Comparison of ENCODE assay signal across 21 mouse cellular contexts in genomic region chr16:44018986-44019548, GRCm38 (mm10). TPM values are rescaled to one million over a fixed set of nuclear protein-coding genes. Genes with fewer than 3 reads are reported as not detected.
A peak's percentile ranks its signal among the peaks of the same experiment; 100 is the strongest.
DNase-seq lines count a peak whose midpoint lies in the region; ATAC-seq and TF ChIP-seq lines count a peak whose summit lies in the region.
"Had no signal": no experiment of that assay in that cellular context is flagged by ENCODE, and none has a peak within 500 bp of the region (broad histone marks: within the 10 kb centered on the region; RNA-seq: fewer than 3 reads in every experiment).

No protein-coding gene starts in this region.

- H3K27ac ChIP-seq in heart, embryonic 13.5 days (replicated peaks), result peak overlapping the region; percentile 73
- no peak overlapping the region for H3K27ac ChIP-seq in lung, embryonic 16.5 days (ENCODE audit: low read length)
- peak overlapping the region; percentile 88 for H3K27ac ChIP-seq in liver, embryonic 12.5 days
- no peak overlapping the region for H3K27ac ChIP-seq in stomach, postnatal 0 days (replicated peaks)
- H3K27ac ChIP-seq: embryonic facial prominence, embryonic 10.5 days; forebrain, embryonic 15.5 days; left cerebral cortex, adult 2 months; limb, embryonic 10.5 days had no signal

- TF ChIP-seq CTCF in stomach, postnatal 0 days (IDR thresholded peaks at IDR 0.05; ENCODE audit: low read depth), result no peak

- H3K36me3 ChIP-seq in heart, embryonic 13.5 days, result no peaks in the 10 kb centered on the region
- H3K36me3 ChIP-seq in lung, embryonic 16.5 days (ENCODE audit: control insufficient read depth, insufficient read depth, low read length), result no peaks in the 10 kb centered on the region
- H3K36me3 ChIP-seq in liver, embryonic 12.5 days, result no peaks in the 10 kb centered on the region
- H3K36me3 ChIP-seq in stomach, postnatal 0 days (ENCODE audit: control insufficient read depth, insufficient read depth, low read length), result no peaks in the 10 kb centered on the region
- H3K36me3 ChIP-seq: embryonic facial prominence, embryonic 10.5 days; forebrain, embryonic 15.5 days; limb, embryonic 10.5 days had no signal

- ATAC-seq in heart, embryonic 13.5 days (ENCODE audit: extremely low read depth, insufficient number of reproducible peaks, low FRiP score, low TSS enrichment), result no peak
- peak; percentile 51; the same call in 1 of the 2 replicates for ATAC-seq in lung, embryonic 16.5 days (ENCODE audit: low read depth)
- ATAC-seq in liver, embryonic 12.5 days, result no peak
- peak; percentile 25; the same call in 1 of the 2 replicates for ATAC-seq in megakaryocyte-erythroid progenitor cell, adult 5-6 weeks (replicated peaks; ENCODE audit: low FRiP score, low TSS enrichment, poor library complexity, severe bottlenecking)
- ATAC-seq in CD4-positive, CD25-positive, alpha-beta regulatory T cell, adult 4 months, result no peak
- no peak for ATAC-seq in stomach, postnatal 0 days (ENCODE audit: low FRiP score, low TSS enrichment)
- ATAC-seq: forebrain, embryonic 15.5 days; hindbrain, embryonic 16.5 days had no signal

- DNase-seq in heart, adult 18-20 months, result no peak
- DNase-seq in lung, postnatal 4 days, result no peak
- DNase-seq in stomach, postnatal 0 days (ENCODE audit: low spot score), result no peak
- DNase-seq: adrenal gland, adult 2 months; cerebellum, adult 2 months; gastrocnemius, postnatal 25 days; kidney, postnatal 36 days; layer of hippocampus, adult 9-11 months; lung, adult 18-20 months; right cerebral cortex, postnatal 4 days; thymus, postnatal 25 days had no signal

- no peak for TF ChIP-seq EP300 in stomach, postnatal 0 days (optimal IDR thresholded peaks at IDR 0.05)

- H3K4me2 ChIP-seq in heart, embryonic 13.5 days, result peak overlapping the region; percentile 57
- H3K4me2 ChIP-seq in lung, embryonic 16.5 days (ENCODE audit: low read depth, low read length), result no peak overlapping the region
- H3K4me2 ChIP-seq in liver, embryonic 12.5 days, result peak overlapping the region; percentile 68
- no peak overlapping the region for H3K4me2 ChIP-seq in stomach, postnatal 0 days (replicated peaks; ENCODE audit: low read depth)
- H3K4me2 ChIP-seq: forebrain, embryonic 15.5 days had no signal

- H3K4me3 ChIP-seq in heart, embryonic 13.5 days, result no peak overlapping the region; the same call in 1 of the 2 replicates
- no peak overlapping the region for H3K4me3 ChIP-seq in lung, embryonic 16.5 days (ENCODE audit: low read length)
- H3K4me3 ChIP-seq in liver, embryonic 12.5 days, result peak overlapping the region; percentile 37; the same call in 1 of the 2 replicates
- H3K4me3 ChIP-seq in stomach, postnatal 0 days (ENCODE audit: low read depth, low read length), result no peak overlapping the region
- H3K4me3 ChIP-seq: embryonic facial prominence, embryonic 10.5 days; forebrain, embryonic 15.5 days; left cerebral cortex, adult 2 months; limb, embryonic 10.5 days had no signal

- H3K27me3 ChIP-seq in heart, embryonic 13.5 days (replicated peaks), result no peaks in the 10 kb centered on the region
- no peaks in the 10 kb centered on the region for H3K27me3 ChIP-seq in lung, embryonic 16.5 days (ENCODE audit: control insufficient read depth, insufficient read depth, low read depth, low read length)
- no peaks in the 10 kb centered on the region for H3K27me3 ChIP-seq in liver, embryonic 12.5 days (replicated peaks)
- H3K27me3 ChIP-seq in stomach, postnatal 0 days (ENCODE audit: control insufficient read depth, insufficient read depth, low read length), result no peaks in the 10 kb centered on the region
- H3K27me3 ChIP-seq: forebrain, embryonic 15.5 days had no signal

- 63% methylated on average over 2 of the region's 2 CpGs for WGBS in heart, embryonic 13.5 days
- 50% methylated on average over 2 of the region's 2 CpGs for WGBS in lung, embryonic 16.5 days
- 43% methylated on average over 2 of the region's 2 CpGs for WGBS in liver, embryonic 12.5 days (ENCODE audit: insufficient replicate concordance)
- 71% methylated on average over 2 of the region's 2 CpGs for WGBS in stomach, postnatal 0 days

- peak overlapping the region; percentile 29; the same call in 1 of the 2 replicates for H3K9ac ChIP-seq in heart, embryonic 13.5 days
- H3K9ac ChIP-seq in lung, embryonic 16.5 days (ENCODE audit: low read length), result no peak overlapping the region
- peak overlapping the region; percentile 40; the same call in 1 of the 2 replicates for H3K9ac ChIP-seq in liver, embryonic 12.5 days
- no peak overlapping the region for H3K9ac ChIP-seq in stomach, postnatal 0 days (ENCODE audit: low read length)
- H3K9ac ChIP-seq: forebrain, embryonic 15.5 days had no signal

- peaks cover 32% of the 10 kb centered on the region for H3K4me1 ChIP-seq in heart, embryonic 13.5 days
- peaks cover 15% of the 10 kb centered on the region for H3K4me1 ChIP-seq in lung, embryonic 16.5 days (replicated peaks; ENCODE audit: control insufficient read depth, insufficient read depth, low read length)
- peaks cover 55% of the 10 kb centered on the region for H3K4me1 ChIP-seq in liver, embryonic 12.5 days
- no peaks in the 10 kb centered on the region; the same call in 1 of the 2 replicates for H3K4me1 ChIP-seq in stomach, postnatal 0 days (replicated peaks; ENCODE audit: control insufficient read depth, insufficient read depth)
- H3K4me1 ChIP-seq: forebrain, embryonic 15.5 days; limb, embryonic 10.5 days had no signal

- no peaks in the 10 kb centered on the region for H3K9me3 ChIP-seq in heart, embryonic 13.5 days
- H3K9me3 ChIP-seq in lung, embryonic 16.5 days (ENCODE audit: control insufficient read depth, low read length), result no peaks in the 10 kb centered on the region
- no peaks in the 10 kb centered on the region for H3K9me3 ChIP-seq in liver, embryonic 12.5 days (replicated peaks)
- no peaks in the 10 kb centered on the region for H3K9me3 ChIP-seq in stomach, postnatal 0 days (ENCODE audit: control insufficient read depth, low read length)
- H3K9me3 ChIP-seq: embryonic facial prominence, embryonic 10.5 days; forebrain, embryonic 15.5 days; limb, embryonic 10.5 days had no signal

RNA-seq across cellular contexts. Expression of gene Zdhhc23, which starts 39.5 kb away (rescaled TPM):
- polyA plus RNA-seq in heart, embryonic 13.5 days (2015; fragmentation: Nextera tagmentation; extraction: Ambion mirVana), result 1.2 and 1.4 TPM in 2 replicates
- total RNA-seq in heart, adult 18-20 months (2021), result under 1 TPM; 0.27 to 0.95 TPM
- 1.6 and 1.8 TPM in 2 replicates for polyA plus RNA-seq in lung, embryonic 16.5 days (2015; fragmentation: Nextera tagmentation; extraction: Ambion mirVana)
- 0.48 and 0.66 TPM in 2 replicates for polyA plus RNA-seq in liver, embryonic 12.5 days (2016; fragmentation: Nextera tagmentation; extraction: Ambion mirVana)
- total RNA-seq in megakaryocyte-erythroid progenitor cell, adult 5-6 weeks (2014; fragmentation: Nextera tagmentation), result 0.87 and 3.0 TPM in 2 replicates
- 0.80 and 1.6 TPM in 2 replicates for total RNA-seq in megakaryocyte-erythroid progenitor cell, adult 5-6 weeks (2017)
- 1 to 10 TPM; 2.5 to 3.3 TPM for polyA plus RNA-seq in CD4-positive, CD25-positive, alpha-beta regulatory T cell, adult 4 months (2017; shearing (Covaris generic))
- polyA plus RNA-seq in stomach, postnatal 0 days (2015; fragmentation: Nextera tagmentation; extraction: Ambion mirVana), result 2.4 and 2.5 TPM in 2 replicates

RNA-seq across cellular contexts. Expression of gene Gramd1c, which starts 44.1 kb away (rescaled TPM):
- 4.7 and 6.7 TPM in 2 replicates for polyA plus RNA-seq in heart, embryonic 13.5 days (2015; fragmentation: Nextera tagmentation; extraction: Ambion mirVana)
- under 1 TPM; 0.30 to 0.69 TPM for total RNA-seq in heart, adult 18-20 months (2021)
- polyA plus RNA-seq in lung, embryonic 16.5 days (2015; fragmentation: Nextera tagmentation; extraction: Ambion mirVana), result 10.0 and 10.6 TPM in 2 replicates
- 3.4 and 3.7 TPM in 2 replicates for polyA plus RNA-seq in liver, embryonic 12.5 days (2016; fragmentation: Nextera tagmentation; extraction: Ambion mirVana)
- 6.5 and 9.5 TPM in 2 replicates for total RNA-seq in megakaryocyte-erythroid progenitor cell, adult 5-6 weeks (2014; fragmentation: Nextera tagmentation)
- 10.2 and 13.7 TPM in 2 replicates for total RNA-seq in megakaryocyte-erythroid progenitor cell, adult 5-6 weeks (2017)
- 1 to 10 TPM; 4.7 to 6.0 TPM for polyA plus RNA-seq in CD4-positive, CD25-positive, alpha-beta regulatory T cell, adult 4 months (2017; shearing (Covaris generic))
- 15.8 and 16.0 TPM in 2 replicates for polyA plus RNA-seq in stomach, postnatal 0 days (2015; fragmentation: Nextera tagmentation; extraction: Ambion mirVana)

Comparison
In these comparisons a context has a peak if more than half of its experiments do, and no peak if none do; other contexts are left out.
1. ATAC-seq: peak in lung, embryonic 16.5 days (single experiment) and megakaryocyte-erythroid progenitor cell, adult 5-6 weeks (single experiment); none in heart, embryonic 13.5 days (single experiment), liver, embryonic 12.5 days (single experiment), CD4-positive, CD25-positive, alpha-beta regulatory T cell, adult 4 months (single experiment) and stomach, postnatal 0 days (single experiment).
2. H3K27ac ChIP-seq: peak in heart, embryonic 13.5 days (single experiment) and liver, embryonic 12.5 days (single experiment); none in lung, embryonic 16.5 days (single experiment) and stomach, postnatal 0 days (single experiment).
3. H3K4me2 ChIP-seq: peak in heart, embryonic 13.5 days (single experiment) and liver, embryonic 12.5 days (single experiment); none in lung, embryonic 16.5 days (single experiment) and stomach, postnatal 0 days (single experiment).
4. H3K9ac ChIP-seq: peak in heart, embryonic 13.5 days (single experiment) and liver, embryonic 12.5 days (single experiment); none in lung, embryonic 16.5 days (single experiment) and stomach, postnatal 0 days (single experiment).